In genomic region chr8:121966110-121966509, GRCm38 (mm10) we compare ENCODE assay signal across 17 mouse cellular contexts. TPM values are rescaled to one million over a fixed set of nuclear protein-coding genes. Genes with fewer than 3 reads are reported as not detected.
DNase-seq lines count a peak whose midpoint lies in the region; ATAC-seq and TF ChIP-seq lines count a peak whose summit lies in the region.
"Had no signal": no experiment of that assay in that cellular context is flagged by ENCODE, and none has a peak within 500 bp of the region (broad histone marks: within the 10 kb centered on the region; RNA-seq: fewer than 3 reads in every experiment).

No protein-coding gene starts in this region.

- no peaks in the 10 kb centered on the region for H3K27me3 ChIP-seq in hindbrain, embryonic 13.5 days
- no peaks in the 10 kb centered on the region for H3K27me3 ChIP-seq in hindbrain, embryonic 12.5 days
- no peaks in the 10 kb centered on the region for H3K27me3 ChIP-seq in E14TG2a.4 (ENCODE audit: insufficient read depth, low read length)
- no peaks in the 10 kb centered on the region for H3K27me3 ChIP-seq in limb, embryonic 11.5 days (ENCODE audit: control insufficient read depth, insufficient read depth, low read length)
- no peaks in the 10 kb centered on the region for H3K27me3 ChIP-seq in cerebellum, adult 2 months (ENCODE audit: control insufficient read depth, insufficient read depth, low read length)
- H3K27me3 ChIP-seq: CH12.LX; neural tube, embryonic 12.5 days had no signal

- peak overlapping the region; percentile 73 for H3K27ac ChIP-seq in hindbrain, embryonic 13.5 days
- no peak overlapping the region; the same call in 1 of the 2 replicates for H3K27ac ChIP-seq in hindbrain, embryonic 12.5 days
- no peak overlapping the region for H3K27ac ChIP-seq in ES-E14 (ENCODE audit: insufficient read depth, low read depth, low read length, poor library complexity, severe bottlenecking)
- no peak overlapping the region; the same call in 1 of the 2 replicates for H3K27ac ChIP-seq in limb, embryonic 11.5 days (replicated peaks; ENCODE audit: low read depth, low read length)
- H3K27ac ChIP-seq in cerebellum, adult 2 months (ENCODE audit: insufficient read depth, low read length): no peak overlapping the region
- H3K27ac ChIP-seq: left cerebral cortex, adult 2 months; neural tube, embryonic 12.5 days had no signal

- TF ChIP-seq POLR2A in cerebellum, adult 2 months (IDR thresholded peaks at IDR 0.05; ENCODE audit: borderline replicate concordance, insufficient read depth, low read length): no peak

- DNase-seq in ES-E14 (ENCODE audit: low read depth, low spot score): no peak
- DNase-seq in limb, embryonic 11.5 days (ENCODE audit: low spot score): peak; percentile 31
- DNase-seq in cerebellum, adult 2 months: no peak
- no peak for DNase-seq in thymus, postnatal 14 days
- no peak for DNase-seq in kidney, postnatal 10 days
- DNase-seq: adrenal gland, adult 2 months; cerebellum, adult 9-11 months; heart, postnatal 36 days; kidney, adult 18-20 months; thymus, adult 18-20 months had no signal

- WGBS in hindbrain, embryonic 13.5 days: 67% methylated on average over 5 of the region's 5 CpGs
- 71% methylated on average over 5 of the region's 5 CpGs for WGBS in hindbrain, embryonic 12.5 days
- WGBS in limb, embryonic 11.5 days: 56% methylated on average over 5 of the region's 5 CpGs
- 74% methylated on average over 5 of the region's 5 CpGs for WGBS in cerebellum, adult 2 months

- no peak for ATAC-seq in hindbrain, embryonic 13.5 days (ENCODE audit: low FRiP score)
- ATAC-seq in hindbrain, embryonic 12.5 days (ENCODE audit: low FRiP score): no peak
- no peak for ATAC-seq in limb, embryonic 11.5 days (ENCODE audit: insufficient number of reproducible peaks, low FRiP score, low TSS enrichment, low read depth)

- no peak for TF ChIP-seq CTCF in E14TG2a.4 (conservative IDR thresholded peaks at IDR 0.05; ENCODE audit: low read length)
- no peak for TF ChIP-seq CTCF in cerebellum, adult 2 months (IDR thresholded peaks at IDR 0.05; ENCODE audit: borderline replicate concordance, insufficient read depth, low read depth, low read length)

- H3K9ac ChIP-seq in hindbrain, embryonic 13.5 days: peak overlapping the region; percentile 53
- no peak overlapping the region; the same call in 1 of the 2 replicates for H3K9ac ChIP-seq in hindbrain, embryonic 12.5 days
- H3K9ac ChIP-seq in ES-E14 (ENCODE audit: insufficient read depth, low read depth, low read length, poor library complexity, severe bottlenecking): 0 out of 2 replicates have a peak overlapping the region, but pooled peaks have one; percentile 33
- H3K9ac ChIP-seq in limb, embryonic 11.5 days (ENCODE audit: low read length): no peak overlapping the region

- H3K9me3 ChIP-seq in hindbrain, embryonic 13.5 days: no peaks in the 10 kb centered on the region
- no peaks in the 10 kb centered on the region for H3K9me3 ChIP-seq in hindbrain, embryonic 12.5 days (replicated peaks)
- H3K9me3 ChIP-seq in E14TG2a.4 (ENCODE audit: low read length) (no peaks in the 10 kb centered on the region), ES-E14 (ENCODE audit: control insufficient read depth, insufficient read depth, low read depth, low read length) (no peaks in the 10 kb centered on the region)
- no peaks in the 10 kb centered on the region for H3K9me3 ChIP-seq in limb, embryonic 11.5 days (ENCODE audit: control insufficient read depth, low read length)
- H3K9me3 ChIP-seq: neural tube, embryonic 12.5 days had no signal

- in situ Hi-C loops in ES-E14 (cut with MboI; ENCODE audit: low sequenced_read_pairs in 2 of 2, unreplicated experiment in 2 of 2): no loop called here

- H3K4me1 ChIP-seq in hindbrain, embryonic 13.5 days (replicated peaks): peaks cover 51% of the 10 kb centered on the region
- H3K4me1 ChIP-seq in hindbrain, embryonic 12.5 days: peaks cover 41% of the 10 kb centered on the region
- H3K4me1 ChIP-seq in E14TG2a.4 (replicated peaks; ENCODE audit: low read depth, low read length): peaks cover 75% of the 10 kb centered on the region
- H3K4me1 ChIP-seq in ES-E14 (ENCODE audit: control insufficient read depth in 2 of 2, insufficient read depth in 2 of 2, low read length in 2 of 2, poor library complexity in 1 of 2): peaks cover 4 to 16% of the 10 kb centered on the region in 2 experiments
- H3K4me1 ChIP-seq in limb, embryonic 11.5 days (ENCODE audit: control insufficient read depth, insufficient read depth, low read length): peaks cover 40% of the 10 kb centered on the region
- peaks cover 28% of the 10 kb centered on the region for H3K4me1 ChIP-seq in cerebellum, adult 2 months (ENCODE audit: control insufficient read depth, insufficient read depth, low read length)

- no peak overlapping the region for H3K4me2 ChIP-seq in hindbrain, embryonic 13.5 days
- H3K4me2 ChIP-seq in hindbrain, embryonic 12.5 days (replicated peaks): no peak overlapping the region
- no peak overlapping the region for H3K4me2 ChIP-seq in limb, embryonic 11.5 days (ENCODE audit: low read depth, severe bottlenecking)

- H3K4me3 ChIP-seq in hindbrain, embryonic 13.5 days: no peak overlapping the region
- no peak overlapping the region for H3K4me3 ChIP-seq in hindbrain, embryonic 12.5 days
- H3K4me3 ChIP-seq in E14TG2a.4 (replicated peaks; ENCODE audit: low read length): peak overlapping the region; percentile 45; the same call in 1 of the 2 replicates
- H3K4me3 ChIP-seq in ES-E14 (ENCODE audit: insufficient read depth in 1 of 2, low read depth in 1 of 2, low read length in 2 of 2, poor library complexity in 1 of 2, severe bottlenecking in 1 of 2): no peak overlapping the region
- no peak overlapping the region for H3K4me3 ChIP-seq in limb, embryonic 11.5 days (ENCODE audit: low read depth, low read length)
- H3K4me3 ChIP-seq in cerebellum, adult 2 months (replicated peaks; ENCODE audit: insufficient read depth, low read depth, low read length): no peak overlapping the region
- H3K4me3 ChIP-seq: left cerebral cortex, adult 2 months; neural tube, embryonic 12.5 days had no signal

- no peaks in the 10 kb centered on the region for H3K36me3 ChIP-seq in hindbrain, embryonic 13.5 days
- no peaks in the 10 kb centered on the region for H3K36me3 ChIP-seq in hindbrain, embryonic 12.5 days
- peaks cover 43% of the 10 kb centered on the region for H3K36me3 ChIP-seq in E14TG2a.4 (ENCODE audit: insufficient read depth, low read length)
- peaks cover 5% of the 10 kb centered on the region; the same call in 1 of the 2 replicates for H3K36me3 ChIP-seq in ES-E14 (ENCODE audit: control insufficient read depth, insufficient read depth, low read length, poor library complexity, severe bottlenecking)
- no peaks in the 10 kb centered on the region; the same call in 1 of the 2 replicates for H3K36me3 ChIP-seq in limb, embryonic 11.5 days (ENCODE audit: control insufficient read depth, insufficient read depth, low read length)
- H3K36me3 ChIP-seq: neural tube, embryonic 12.5 days had no signal

TF ChIP-seq in ES-E14, 5 proteins besides CTCF, POLR2A, EP300 and RAD21:
- no peak for TF ChIP-seq ZC3H11A (IDR thresholded peaks at IDR 0.05; ENCODE audit: borderline replicate concordance, low read depth, low read length)
- TF ChIP-seq CHD2 (IDR thresholded peaks at IDR 0.05; ENCODE audit: low read depth, low read length): no peak
- TF ChIP-seq ZNF384 (IDR thresholded peaks at IDR 0.05; ENCODE audit: low read depth, low read length): no peak
- no peak for TF ChIP-seq MAFK (IDR thresholded peaks at IDR 0.05; ENCODE audit: insufficient read depth, low read depth, low read length)
- no peak for TF ChIP-seq HCFC1 (IDR thresholded peaks at IDR 0.05; ENCODE audit: borderline replicate concordance, insufficient read depth, low read length)

RNA-seq across cellular contexts. Expression of gene Banp, which starts 16.6 kb away (rescaled TPM):
- polyA plus RNA-seq in hindbrain, embryonic 13.5 days (2015; fragmentation: Nextera tagmentation; extraction: Ambion mirVana): 50.3 and 59.0 TPM in 2 replicates
- polyA plus RNA-seq in hindbrain, embryonic 12.5 days (2016; fragmentation: Nextera tagmentation; extraction: Ambion mirVana): 48.3 and 57.3 TPM in 2 replicates
- total RNA-seq in ES-E14 (2012; rRNA removed): 53.8 and 67.8 TPM in 2 replicates
- polyA plus RNA-seq in limb, embryonic 11.5 days (2014; fragmentation: Nextera tagmentation; extraction: Ambion mirVana): 57.9 and 58.1 TPM in 2 replicates
- polyA plus RNA-seq in cerebellum, adult 2 months (2012; rRNA removed): 64.3 and 67.1 TPM in 2 replicates

RNA-seq across cellular contexts. Expression of gene Car5a, which starts 21.4 kb away (rescaled TPM):
- polyA plus RNA-seq in hindbrain, embryonic 13.5 days (2015; fragmentation: Nextera tagmentation; extraction: Ambion mirVana): 0.19 and 0.43 TPM in 2 replicates
- polyA plus RNA-seq in hindbrain, embryonic 12.5 days (2016; fragmentation: Nextera tagmentation; extraction: Ambion mirVana): 0.18 TPM in 1 of 2 replicates, not detected in the other
- total RNA-seq in ES-E14 (2012; rRNA removed): 0.18 and 0.37 TPM in 2 replicates
- not detected in 2 replicates for polyA plus RNA-seq in limb, embryonic 11.5 days (2014; fragmentation: Nextera tagmentation; extraction: Ambion mirVana)
- polyA plus RNA-seq in cerebellum, adult 2 months (2012; rRNA removed): 0.44 and 0.59 TPM in 2 replicates
- total RNA-seq: gastrocnemius, postnatal 36 days; heart, postnatal 36 days; left cerebral cortex, adult 2 months had no signal

RNA-seq across cellular contexts. Expression of gene Slc7a5, which starts 58.6 kb away (rescaled TPM):
- polyA plus RNA-seq in hindbrain, embryonic 13.5 days (2015; fragmentation: Nextera tagmentation; extraction: Ambion mirVana): 37.9 and 39.7 TPM in 2 replicates
- 29.4 and 33.2 TPM in 2 replicates for polyA plus RNA-seq in hindbrain, embryonic 12.5 days (2016; fragmentation: Nextera tagmentation; extraction: Ambion mirVana)
- 173 and 307 TPM in 2 replicates for total RNA-seq in ES-E14 (2012; rRNA removed)
- 15.2 and 17.0 TPM in 2 replicates for polyA plus RNA-seq in limb, embryonic 11.5 days (2014; fragmentation: Nextera tagmentation; extraction: Ambion mirVana)
- 70.7 and 78.0 TPM in 2 replicates for polyA plus RNA-seq in cerebellum, adult 2 months (2012; rRNA removed)

Comparison
In these comparisons a context has a peak if more than half of its experiments do, and no peak if none do; other contexts are left out.
1. H3K9ac ChIP-seq: peak in hindbrain, embryonic 13.5 days (single experiment) and ES-E14 (single experiment); none in hindbrain, embryonic 12.5 days (single experiment) and limb, embryonic 11.5 days (single experiment).